Mouse (Mus musculus) ES-E14 (cell line): ENCODE data around the gene Ilk.

ENCODE experiments used
- CHD2 ChIP-seq: IDR thresholded peaks from 2 replicates; pipeline ENCODE4 v1.6.1; 2014; ENCODE audit warnings: mild to moderate bottlenecking, low read depth, low read length, inconsistent platforms
- HCFC1 ChIP-seq: IDR thresholded peaks from 2 replicates; pipeline ENCODE4 v1.6.1; 2012; ENCODE audit warnings: low read length, inconsistent platforms, borderline replicate concordance; ENCODE audit not compliant: insufficient read depth
- MAFK ChIP-seq: IDR thresholded peaks from 2 replicates; pipeline ENCODE4 v1.6.1; 2014; ENCODE audit warnings: mild to moderate bottlenecking, low read depth, low read length, inconsistent platforms; ENCODE audit not compliant: insufficient read depth
- ZC3H11A ChIP-seq: IDR thresholded peaks from 2 replicates; pipeline ENCODE4 v1.6.1; 2012; ENCODE audit warnings: low read depth, mild to moderate bottlenecking, inconsistent platforms, low read length, borderline replicate concordance
- ZNF384 ChIP-seq: IDR thresholded peaks from 2 replicates; pipeline ENCODE4 v1.6.1; 2012; ENCODE audit warnings: low read depth, low read length, inconsistent platforms

GRCm38 (mm10) chr7:105703816-105704215 is 32.6 kb upstream of the Ilk start:
- no peak for TF ChIP-seq MAFK
- no peak for TF ChIP-seq ZC3H11A
- TF ChIP-seq CHD2: no peak
- no peak for TF ChIP-seq ZNF384
- no peak for TF ChIP-seq HCFC1
